Mouse (Mus musculus) monocyte, adult 59 days (primary cell): ENCODE results near the gene Trim30b. TPM values are rescaled to one million over a fixed set of nuclear protein-coding genes. Genes with fewer than 3 reads are reported as not detected.

ENCODE experiments used
- total RNA-seq, 2 experiments: library from RNA; stranded (reverse); gene quantifications; one replicate each; pipeline ENCODE4 v1.2.4; 2023

Gene Trim30b
- total RNA-seq = 10 to 100 TPM in 1 of 2 experiments, 1 to 10 TPM in 1; 9.3 to 11.8 TPM

DNA sequence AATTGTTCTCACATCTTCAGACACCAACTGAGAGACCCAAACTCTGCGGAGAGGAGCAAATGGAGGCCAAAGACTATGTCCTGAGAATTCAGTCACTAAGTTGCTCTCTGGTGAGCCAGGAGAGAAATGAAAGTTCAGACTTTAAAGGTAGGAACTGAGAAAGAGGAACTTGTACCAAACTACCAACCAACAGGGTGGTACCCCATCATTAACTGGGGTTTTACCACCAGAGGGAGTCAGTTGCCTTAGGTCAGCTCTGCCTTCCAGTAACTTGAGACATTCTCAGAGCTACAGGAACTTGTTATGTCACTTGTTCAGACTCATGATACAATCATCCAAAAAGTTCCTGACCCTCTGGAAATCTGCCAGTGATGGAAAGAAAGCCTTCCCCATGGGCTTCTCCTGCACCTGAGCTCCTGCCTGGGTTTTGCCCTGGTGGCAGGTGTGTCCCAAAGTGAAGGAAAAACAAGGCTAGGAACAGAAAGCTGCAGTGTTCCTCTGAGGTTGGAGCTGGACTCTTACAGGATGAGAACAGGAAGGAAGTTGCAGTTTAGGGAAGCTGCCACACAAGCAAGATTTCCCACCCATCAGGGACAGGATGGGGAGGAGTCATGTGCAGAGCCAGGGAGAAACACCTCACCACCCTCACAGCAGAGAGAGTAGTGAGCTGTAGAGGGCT lies at the start of gene Trim30b:
TSS of gene Trim30b (minus strand) at position 149 of the 679 bp plus-strand sequence.

DNA sequence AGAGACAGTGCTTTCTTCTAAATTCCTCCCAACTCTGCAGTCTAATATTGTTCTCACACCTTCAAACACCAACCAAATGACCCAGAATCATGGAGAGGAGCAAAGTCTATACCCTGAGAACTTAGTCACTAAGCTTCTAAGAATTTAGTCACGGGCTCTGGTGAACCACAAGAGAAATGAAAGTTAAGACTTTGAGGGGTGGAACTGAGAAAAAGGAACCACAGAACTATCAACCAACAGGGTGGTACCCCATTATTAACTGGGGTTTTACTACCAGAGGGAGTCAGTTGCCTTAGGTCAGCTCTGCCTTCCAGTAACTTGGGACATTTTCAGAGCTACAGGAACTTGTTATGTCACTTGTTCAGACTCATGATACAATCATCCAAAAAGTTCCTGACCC lies 31.0 kb upstream of the Trim30b start, which contains the start of gene Trim30c:
TSS of gene Trim30c (minus strand) at position 140 of the 400 bp plus-strand sequence.

DNA sequence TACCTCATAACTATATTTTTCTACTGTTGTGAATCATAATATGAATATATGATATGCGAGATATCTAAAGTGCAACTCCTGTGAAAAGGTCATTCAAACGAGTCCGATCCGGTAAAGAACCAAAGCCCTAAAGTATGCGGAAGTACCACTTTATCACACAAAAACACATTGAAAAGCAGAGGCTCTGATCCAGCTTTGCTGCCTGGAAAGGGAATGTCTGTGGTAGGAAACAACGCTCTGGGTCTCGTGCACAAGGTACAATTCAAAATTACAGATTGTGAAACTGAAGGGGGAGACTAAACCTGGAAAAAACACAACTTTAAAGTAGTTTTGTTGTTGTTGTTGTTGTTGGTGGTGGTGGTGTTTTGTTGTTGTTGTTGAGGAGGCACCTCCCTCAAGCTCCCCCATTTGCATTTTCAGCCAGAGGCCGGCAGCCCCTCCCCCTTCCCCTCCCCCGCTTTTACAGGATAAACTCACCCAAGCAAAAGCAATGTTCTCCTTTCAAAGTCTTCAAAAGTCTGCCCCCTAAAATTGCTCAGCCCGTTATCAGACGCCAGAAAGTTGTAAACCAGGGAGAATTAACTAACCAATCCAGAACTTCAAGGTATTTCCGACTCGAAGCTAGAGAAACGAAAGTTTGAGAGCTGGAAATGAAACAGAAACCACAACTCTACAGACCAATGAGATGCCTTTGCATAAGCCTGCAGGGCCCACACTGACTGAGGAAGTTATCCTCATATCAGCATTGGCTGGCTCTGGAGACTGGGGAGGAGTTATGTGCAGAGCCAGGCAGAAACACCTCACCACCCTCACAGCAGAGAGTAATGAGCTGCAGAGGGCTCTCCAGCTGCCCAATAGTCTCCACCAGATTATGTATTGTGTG lies 16.7 kb downstream of the Trim30b start, which contains the start of gene Trim12c:
TSS of gene Trim12c (minus strand) at position 646 of the 883 bp plus-strand sequence.

DNA sequence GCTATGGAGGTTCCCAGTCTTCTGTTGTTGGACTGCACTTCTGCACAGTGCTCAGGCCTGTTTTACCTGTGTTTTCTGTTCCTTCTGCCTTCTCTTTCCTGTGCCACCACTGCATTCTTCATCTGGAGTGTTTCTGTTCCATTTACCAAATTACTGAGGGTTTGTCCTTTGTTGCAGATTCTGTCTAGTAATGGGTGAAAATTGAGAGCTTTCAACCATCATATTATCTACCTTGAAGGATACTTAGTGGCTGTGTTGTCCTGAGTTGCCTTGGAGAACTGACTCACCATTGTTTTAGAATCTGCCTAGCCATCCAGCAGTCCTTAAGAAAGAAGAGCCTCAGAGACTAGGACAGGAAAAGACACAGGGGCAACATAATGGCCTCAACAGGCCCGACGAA lies 40.5 kb downstream of the Trim30b start, which contains the start of gene Trim34b:
TSS of gene Trim34b (plus strand) at position 301 of the 400 bp plus-strand sequence.

DNA sequence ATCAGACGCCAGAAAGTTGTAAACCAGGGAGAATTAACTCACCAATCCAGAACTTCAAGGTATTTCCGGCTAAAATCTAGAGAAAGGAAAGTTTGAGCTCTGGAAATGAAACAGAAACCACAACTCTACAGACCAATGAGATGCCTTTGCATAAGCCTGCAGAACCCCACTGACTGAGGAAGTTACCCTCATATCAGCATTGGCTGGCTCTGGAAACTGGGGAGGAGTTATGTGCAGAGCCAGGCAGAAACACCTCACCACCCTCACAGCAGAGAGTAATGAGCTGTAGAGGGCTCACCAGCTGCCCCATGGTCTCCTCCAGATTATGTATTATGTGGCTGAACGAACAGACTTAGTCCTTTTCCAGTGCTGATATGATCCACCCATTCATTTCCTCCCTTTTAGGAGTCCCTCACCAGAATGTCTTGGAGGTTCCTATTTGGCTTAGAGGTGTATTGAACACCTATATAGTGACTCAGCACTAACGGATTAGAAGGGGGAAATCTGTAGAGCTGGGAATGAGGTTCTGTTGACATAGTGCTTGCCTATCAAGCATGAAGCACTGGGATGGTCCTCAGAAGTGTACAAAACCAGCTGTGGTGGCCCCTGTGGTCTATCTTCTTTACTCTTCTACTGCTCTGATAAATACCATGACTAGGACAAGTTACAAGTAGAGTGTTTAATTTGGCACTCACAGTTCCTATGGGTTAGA lies 54.2 kb downstream of the Trim30b start, which contains the start of gene Trim12a:
TSS of gene Trim12a (minus strand) at position 98 of the 712 bp plus-strand sequence.

Other genes with a start within 250 kb of the Trim30b start
- gene Ubqln5, start 240.1 kb downstream of the Trim30b start, total RNA-seq = not detected
- gene Olfr643, start 232.5 kb downstream of the Trim30b start, total RNA-seq = not detected
- gene Ubqln3, start 226.6 kb downstream of the Trim30b start, total RNA-seq = not detected
- not detected for gene Ubqlnl, start 219.3 kb downstream of the Trim30b start, total RNA-seq
- not detected for gene Olfm5, start 205.1 kb downstream of the Trim30b start, total RNA-seq
- not detected for gene Olfr648, start 186.5 kb downstream of the Trim30b start, total RNA-seq
- not detected for gene Olfr649, start 173.9 kb downstream of the Trim30b start, total RNA-seq
- gene Trim6, start 151.1 kb downstream of the Trim30b start, total RNA-seq = under 1 TPM; 0.24 to 0.39 TPM
- gene Trim34a, start 125.4 kb downstream of the Trim30b start, total RNA-seq = 10 to 100 TPM; 20.9 to 21.9 TPM
- gene Trim5, start 81.8 kb downstream of the Trim30b start, total RNA-seq = 10 to 100 TPM; 13.3 to 15.3 TPM
- 10 to 100 TPM; 43.9 to 46.9 TPM for gene Trim12a, start 54.4 kb downstream of the Trim30b start, total RNA-seq
- 1 to 10 TPM; 1.9 to 2.5 TPM for gene Trim34b, start 40.4 kb downstream of the Trim30b start, total RNA-seq
- gene Trim12c, start 16.5 kb downstream of the Trim30b start, total RNA-seq = 10 to 100 TPM; 27.5 to 28.4 TPM
- 1 to 10 TPM; 4.3 to 7.5 TPM for gene Trim30c, start 31.0 kb upstream of the Trim30b start, total RNA-seq
- 10 to 100 TPM; 71.1 to 87.8 TPM for gene Trim30a, start 95.3 kb upstream of the Trim30b start, total RNA-seq
- gene Trim30d, start 138.0 kb upstream of the Trim30b start, total RNA-seq = 10 to 100 TPM; 23.5 to 33.3 TPM
- not detected for gene Olfr651, start 180.2 kb upstream of the Trim30b start, total RNA-seq
- gene Olfr652, start 191.0 kb upstream of the Trim30b start, total RNA-seq = not detected
- gene Olfr653, start 207.4 kb upstream of the Trim30b start, total RNA-seq = not detected
- not detected for gene Olfr654, start 217.1 kb upstream of the Trim30b start, total RNA-seq
- not detected for gene Olfr655, start 231.9 kb upstream of the Trim30b start, total RNA-seq
- gene Olfr656, start 244.1 kb upstream of the Trim30b start, total RNA-seq = not detected